Mouse (Mus musculus): ENCODE results near the gene Mapkapk3.

Mapkapk3 gene

DNA sequence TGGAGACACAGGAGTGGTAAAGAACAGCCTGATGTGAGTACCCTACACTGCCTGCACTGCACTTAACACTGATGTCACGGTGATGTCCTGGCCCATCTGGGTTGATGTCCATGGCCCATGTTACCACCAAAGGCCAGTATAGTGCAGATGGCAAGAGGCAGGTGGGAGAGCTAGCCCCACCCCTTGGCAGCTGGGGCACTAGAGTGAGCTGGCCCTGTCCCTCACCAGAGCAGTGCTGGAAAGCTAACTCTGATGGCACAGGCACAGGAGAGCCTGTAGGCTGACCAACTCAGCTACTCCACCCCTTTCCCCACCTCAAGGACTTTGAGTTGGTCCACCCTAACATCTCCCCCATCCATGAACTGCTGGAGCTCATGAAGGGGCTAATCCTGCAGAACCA lies 65.1 kb downstream of the Mapkapk3 start:
- no peak for DNase-seq (ENCODE audit: low read depth in 2 of 2, low spot score in 2 of 2)
